Mouse (Mus musculus): ENCODE results near the gene Ndufs3. TPM values are rescaled to one million over a fixed set of nuclear protein-coding genes. Genes with fewer than 3 reads are reported as not detected.

Ndufs3 gene
- polyA plus RNA-seq, 1 experiment: 211 TPM

GRCm38 (mm10) chr2:90870136-90870601 is 34.5 kb downstream of the Ndufs3 start:
- WGBS: 38% methylated on average over 4 of the region's 4 CpGs
- DNase-seq (ENCODE audit: low read depth, low spot score): no peak

GRCm38 (mm10) chr2:90866524-90866923 is 38.1 kb downstream of the Ndufs3 start:
- DNase-seq (ENCODE audit: low read depth, low spot score): no peak
- 10% methylated on average over 3 of the region's 3 CpGs for WGBS

GRCm38 (mm10) chr2:90864184-90864583 is 40.4 kb downstream of the Ndufs3 start:
- DNase-seq (ENCODE audit: low read depth, low spot score): no peak

- DNase-seq (ENCODE audit: low read depth, low spot score): no peak
- WGBS: 97% methylated on average over 2 of the region's 2 CpGs
These were observed 43.1 kb downstream of the Ndufs3 start for GRCm38 (mm10) chr2:90861486-90861885.

- no peak for DNase-seq (ENCODE audit: low read depth, low spot score)
- WGBS: 97% methylated on average over 1 of the region's 1 CpGs
These were observed 54.2 kb downstream of the Ndufs3 start for GRCm38 (mm10) chr2:90850401-90850800.

GRCm38 (mm10) chr2:90848331-90848730 is 56.3 kb downstream of the Ndufs3 start:
- 74% methylated on average over 5 of the region's 5 CpGs for WGBS
- DNase-seq (ENCODE audit: low read depth, low spot score): no peak

GRCm38 (mm10) chr2:90847681-90848050 is 57.0 kb downstream of the Ndufs3 start:
- WGBS: under 1% methylated on average over 13 of the region's 13 CpGs

GRCm38 (mm10) chr2:90846955-90847680 is 57.5 kb downstream of the Ndufs3 start, which contains the start of gene Mtch2:
Gene Mtch2, plus strand, starts transcription at chr2:90847155.
- DNase-seq (ENCODE audit: low read depth, low spot score): peak; percentile 96
- WGBS: 1% methylated on average over 66 of the region's 67 CpGs

More at GRCm38 (mm10) chr2:90847681-90848050, 57.0 kb downstream of the Ndufs3 start:
- DNase-seq (ENCODE audit: low read depth, low spot score): no peak

GRCm38 (mm10) chr2:90846597-90846954 is 58.1 kb downstream of the Ndufs3 start:
- WGBS: 2% methylated on average over 8 of the region's 8 CpGs
- DNase-seq (ENCODE audit: low read depth, low spot score): no peak

- no peak for DNase-seq (ENCODE audit: low read depth, low spot score)
- whole genome bisulfite sequencing: 28% methylated on average over 6 of the region's 6 CpGs
These were observed 58.5 kb downstream of the Ndufs3 start for GRCm38 (mm10) chr2:90846171-90846570.

GRCm38 (mm10) chr2:90845234-90845633 is 59.4 kb downstream of the Ndufs3 start:
- WGBS: 42% methylated on average over 5 of the region's 5 CpGs
- DNase-seq (ENCODE audit: low read depth, low spot score): no peak

Other genes starting within 250 kb of the Ndufs3 start
- 8.9 and 11.3 TPM in 2 replicates for gene Nup160, start 227.6 kb downstream of the Ndufs3 start, polyA plus RNA-seq (2012; rRNA removed)
- 20.7 and 29.9 TPM in 2 replicates for gene Fnbp4, start 159.5 kb downstream of the Ndufs3 start, polyA plus RNA-seq (2012; rRNA removed)
- gene Agbl2, start 122.1 kb downstream of the Ndufs3 start, polyA plus RNA-seq (2012; rRNA removed): 0.15 and 0.22 TPM in 2 replicates
- gene Mtch2, start 57.7 kb downstream of the Ndufs3 start, polyA plus RNA-seq (2012; rRNA removed): 210 and 242 TPM in 2 replicates
- gene C1qtnf4, start 19.0 kb downstream of the Ndufs3 start, polyA plus RNA-seq (2012; rRNA removed): 1.2 and 1.8 TPM in 2 replicates
- gene Kbtbd4, start 87 bp downstream of the Ndufs3 start, polyA plus RNA-seq (2012; rRNA removed): 9.6 and 11.8 TPM in 2 replicates
- 31.7 and 45.2 TPM in 2 replicates for gene Celf1, start 35.6 kb upstream of the Ndufs3 start, polyA plus RNA-seq (2012; rRNA removed)
- gene Rapsn, start 130.8 kb upstream of the Ndufs3 start, polyA plus RNA-seq (2012; rRNA removed): 0.49 and 0.50 TPM in 2 replicates
- 112 and 116 TPM in 2 replicates for gene Psmc3, start 149.2 kb upstream of the Ndufs3 start, polyA plus RNA-seq (2012; rRNA removed)
- 21.4 and 22.7 TPM in 2 replicates for gene Slc39a13, start 165.6 kb upstream of the Ndufs3 start, polyA plus RNA-seq (2012; rRNA removed)
- gene Spi1, start 177.6 kb upstream of the Ndufs3 start, polyA plus RNA-seq (2012; rRNA removed): 26.7 and 32.6 TPM in 2 replicates
- gene Mybpc3, start 213.3 kb upstream of the Ndufs3 start, polyA plus RNA-seq (2012; rRNA removed): 0.10 and 0.11 TPM in 2 replicates